Mouse (Mus musculus): ENCODE measurements at regions not wholly inside any gene's neighbourhood (a gene's known extent, or its start where the extent isn't known, plus 50 kb on each side); places are given as distances from the start of the nearest gene placed in this dataset.
A peak's percentile ranks its signal among the peaks of the same experiment; 100 is the strongest.

GRCm38 (mm10) chr17:64915025-64915424 is 79.2 kb upstream of the 4930583I09Rik start:
- no peak for DNase-seq

GRCm38 (mm10) chr17:64914302-64914701 is 78.4 kb upstream of the 4930583I09Rik start:
- DNase-seq: peak in 1 of 2 experiments; percentile 23

- DNase-seq: no peak
Observed at GRCm38 (mm10) chr17:64908671-64909070, 72.8 kb upstream of the 4930583I09Rik start.

GRCm38 (mm10) chr17:64901721-64902623 is 66.1 kb upstream of the 4930583I09Rik start:
- no peak for DNase-seq

- no peak for DNase-seq
Observed at GRCm38 (mm10) chr17:64897473-64897872, 61.6 kb upstream of the 4930583I09Rik start.

GRCm38 (mm10) chr17:64895886-64896285 is 60.0 kb upstream of the 4930583I09Rik start:
- no peak for DNase-seq

- no peak for DNase-seq
Observed at GRCm38 (mm10) chr17:64895466-64895865, 59.6 kb upstream of the 4930583I09Rik start.

GRCm38 (mm10) chr17:64893182-64893902 is 57.5 kb upstream of the 4930583I09Rik start:
- peak; percentile 62 to 66 for DNase-seq
